Mouse (Mus musculus) heart, postnatal 4 days (tissue): ENCODE results near the gene Zfp316. TPM values are rescaled to one million over a fixed set of nuclear protein-coding genes. Genes with fewer than 3 reads are reported as not detected.

Source experiments
- DNase-seq: peaks from one replicate; pipeline ENCODE4 v3.0.0; 2021
- total RNA-seq, 2 experiments: library from RNA; stranded (reverse); gene quantifications; 2 replicates each; pipeline ENCODE4 v1.2.3; 2021

The Zfp316 gene
- total RNA-seq, 2 experiments from 2014 or later = 5.1 to 6.2 TPM

DNA sequence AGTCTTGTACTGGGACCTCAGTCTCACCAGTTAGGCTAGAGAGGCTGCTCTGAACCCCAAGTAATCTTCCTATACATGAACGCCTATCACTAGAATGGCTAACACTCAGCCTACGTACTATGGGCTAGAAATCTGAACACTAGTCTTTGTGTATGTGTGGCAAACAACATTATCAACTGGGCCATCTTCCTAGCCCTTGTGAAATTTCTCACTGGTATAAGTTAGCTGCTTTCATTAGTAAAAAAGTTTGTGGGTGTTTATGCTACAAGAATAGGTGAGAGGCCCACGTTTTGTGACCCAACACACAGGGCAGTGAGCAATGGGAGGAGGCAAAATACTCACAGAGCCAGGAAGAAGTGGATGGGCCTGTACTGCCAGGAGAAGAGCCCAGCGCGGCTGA is 48.8 kb downstream of the Zfp316 start:
- DNase-seq = no peak

DNA sequence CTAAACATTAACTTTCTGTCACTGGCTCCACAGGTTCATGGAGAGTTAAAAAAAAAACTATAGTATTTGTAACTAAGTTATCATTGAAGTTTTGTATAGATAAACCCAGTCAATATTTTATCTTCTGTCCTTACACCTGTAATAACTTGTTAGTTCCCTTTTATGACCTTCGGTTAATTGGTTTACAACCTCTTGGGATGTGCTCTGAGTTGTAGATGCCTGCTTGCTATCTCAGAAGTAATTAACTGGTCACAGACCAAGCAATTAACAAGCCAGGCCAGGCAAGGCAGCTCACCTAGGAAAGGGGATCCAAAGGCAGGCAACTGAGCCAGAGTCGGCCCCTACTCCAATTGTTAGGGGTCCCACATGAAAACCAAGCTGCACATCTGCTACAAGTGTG is 56.0 kb downstream of the Zfp316 start:
- DNase-seq = no peak

- no peak for DNase-seq
Measured at GRCm38 (mm10) chr5:143205015-143205414, 64.8 kb downstream of the Zfp316 start.

Other genes with a start within 250 kb of the Zfp316 start
- gene Rnf216, start 157.0 kb downstream of the Zfp316 start, total RNA-seq = 10 to 100 TPM; 28.9 to 32.2 TPM
- not detected for gene Olfr718-ps1, start 122.4 kb downstream of the Zfp316 start, total RNA-seq
- 1 to 10 TPM; 8.3 to 9.4 TPM for gene Rbak, start 89.2 kb downstream of the Zfp316 start, total RNA-seq
- gene Spdye4b, start 89.0 kb downstream of the Zfp316 start, total RNA-seq = not detected
- not detected for gene Spdye4a, start 43.1 kb downstream of the Zfp316 start, total RNA-seq
- 10 to 100 TPM; 10.4 to 10.8 TPM for gene Zfp12, start 34.9 kb downstream of the Zfp316 start, total RNA-seq
- under 1 TPM; 0.31 to 0.47 TPM for gene Zfp853, start 23.6 kb upstream of the Zfp316 start, total RNA-seq
- gene E130309D02Rik, start 45.3 kb upstream of the Zfp316 start, total RNA-seq = 10 to 100 TPM; 21.8 to 22.6 TPM
- 10 to 100 TPM; 35.6 to 37.3 TPM for gene Zdhhc4, start 59.2 kb upstream of the Zfp316 start, total RNA-seq
- gene Grid2ip, start 87.3 kb upstream of the Zfp316 start, total RNA-seq = under 1 TPM in 1 of 2 experiments, not detected in 1; 0.07 TPM
- 100 to 1,000 TPM; 118 to 122 TPM for gene Kdelr2, start 133.8 kb upstream of the Zfp316 start, total RNA-seq
- gene Daglb, start 194.6 kb upstream of the Zfp316 start, total RNA-seq = 1 to 10 TPM; 8.0 to 8.7 TPM